Mouse (Mus musculus) embryonic facial prominence, embryonic 14.5 days (tissue): ENCODE data around the gene Cdt1. TPM values are rescaled to one million over a fixed set of nuclear protein-coding genes. Genes with fewer than 3 reads are reported as not detected.

Experiments
- ATAC-seq: fragments of 200-750 bp; cut with Nextera tagmentation; 2 replicates; pipeline ENCODE4 v1.8.0; 2017; ENCODE audit warnings: low read depth, moderate number of reproducible peaks, moderate TSS enrichment
- DNase-seq: peaks from one replicate; pipeline ENCODE4 v3.0.0-alpha.2; 2015; ENCODE audit warnings: low spot score
- H3K27ac ChIP-seq: fragments of 300-500 bp; sonication (generic); replicated peaks from 2 replicates; pipeline ENCODE4 v1.5.1; 2014; ENCODE audit warnings: low read depth, mild to moderate bottlenecking, low read length, moderate library complexity
- H3K27me3 ChIP-seq: fragments of 300-500 bp; sonication (generic); replicated peaks from 2 replicates; pipeline ENCODE4 v1.6.1; 2014; ENCODE audit warnings: low read length; ENCODE audit not compliant: control insufficient read depth, insufficient read depth
- H3K36me3 ChIP-seq: fragments of 300-500 bp; sonication (generic); 2 replicates; pipeline ENCODE4 v1.6.1; 2014; ENCODE audit warnings: low read length, mixed read lengths; ENCODE audit not compliant: control insufficient read depth, insufficient read depth
- H3K4me1 ChIP-seq: fragments of 300-500 bp; sonication (generic); 2 replicates; pipeline ENCODE4 v1.6.1; 2014; ENCODE audit warnings: antibody characterized with exemption, low read length; ENCODE audit not compliant: control insufficient read depth, insufficient read depth
- H3K4me2 ChIP-seq: fragments of 300-500 bp; sonication (generic); 2 replicates; pipeline ENCODE4 v1.6.1; 2014; ENCODE audit warnings: low read depth, mild to moderate bottlenecking, low read length, moderate library complexity, mixed read lengths
- H3K4me3 ChIP-seq: fragments of 300-500 bp; sonication (generic); 2 replicates; pipeline ENCODE4 v1.5.1; 2014; ENCODE audit warnings: low read depth, mild to moderate bottlenecking, low read length
- H3K9ac ChIP-seq: fragments of 300-500 bp; sonication (generic); 2 replicates; pipeline ENCODE4 v1.6.1; 2014; ENCODE audit warnings: low read depth, mild to moderate bottlenecking, low read length, moderate library complexity, mixed read lengths
- H3K9me3 ChIP-seq: fragments of 300-500 bp; sonication (generic); 2 replicates; pipeline ENCODE4 v1.6.1; 2016; ENCODE audit warnings: low read length; ENCODE audit not compliant: control insufficient read depth
- WGBS: fragments of 180-500 bp; shearing (Covaris S2); extraction: QIAGEN DNeasy Blood & Tissue Kit; methylation state at CpG from one replicate; pipeline ENCODE4 v1.1.7; 2014; 5-methylcytosine and 5-hydroxymethylcytosine counted together
- polyA plus RNA-seq: library from polyadenylated mRNA; unstranded; fragments of >200 nt; fragmentation: Nextera tagmentation; extraction: Ambion mirVana; gene quantifications from 2 replicates; pipeline ENCODE4 v1.2.1, GENCODE M21; 2014

Cdt1 gene
- 32.9 and 33.7 TPM in 2 replicates for polyA plus RNA-seq

- H3K4me3 ChIP-seq = peak within 1 kb of the TSS; percentile 92
- peak within 1 kb of the TSS; percentile 97 for H3K9ac ChIP-seq
- WGBS = under 1% methylated on average over 48 of the region's 62 CpGs
- H3K36me3 ChIP-seq = peaks cover 36% of the 10 kb centered on the region
- ATAC-seq (peak; percentile 96), DNase-seq (peak; percentile 98)
- no peaks in the 10 kb centered on the region for H3K27me3 ChIP-seq
- peak within 1 kb of the TSS; percentile 93 for H3K27ac ChIP-seq
- H3K4me1 ChIP-seq = peaks cover 16% of the 10 kb centered on the region
- H3K4me2 ChIP-seq = peak within 1 kb of the TSS; percentile 82
- H3K9me3 ChIP-seq = no peaks in the 10 kb centered on the region
Measured at GRCm38 (mm10) chr8:122567361-122568108, at the start of gene Cdt1. Gene Cdt1 (plus strand): TSS chr8:122568015.

- H3K27ac ChIP-seq = peak overlapping the region; percentile 10; the same call in 1 of the 2 replicates
- H3K4me2 ChIP-seq = no peak overlapping the region
- no peaks in the 10 kb centered on the region for H3K27me3 ChIP-seq
- WGBS = 75% methylated on average over 11 of the region's 11 CpGs
- no peaks in the 10 kb centered on the region for H3K9me3 ChIP-seq
- DNase-seq (no peak), ATAC-seq (no peak)
- no peak overlapping the region for H3K4me3 ChIP-seq
- H3K9ac ChIP-seq = no peak overlapping the region
- H3K36me3 ChIP-seq = no peaks in the 10 kb centered on the region
- H3K4me1 ChIP-seq = peaks cover 40% of the 10 kb centered on the region
Measured at GRCm38 (mm10) chr8:122520611-122521010, 47.2 kb upstream of the Cdt1 start.

GRCm38 (mm10) chr8:122522796-122523651, 44.8 kb upstream of the Cdt1 start:
- peak; percentile 38 for ATAC-seq
- Histone ChIP-seq H3K4me1 (peaks cover 36% of the 10 kb centered on the region), H3K27me3 (no peaks in the 10 kb centered on the region), H3K36me3 (no peaks in the 10 kb centered on the region), H3K9ac (peak overlapping the region; percentile 9; the same call in 1 of the 2 replicates), H3K4me2 (peak overlapping the region; percentile 25), H3K9me3 (no peaks in the 10 kb centered on the region), H3K27ac (peak overlapping the region; percentile 57), H3K4me3 (no peak overlapping the region)
- DNase-seq = peak; percentile 61
- WGBS = 56% methylated on average over 14 of the region's 14 CpGs

- Histone ChIP-seq H3K9ac (peak overlapping the region; percentile 9), H3K27ac (peak overlapping the region; percentile 57), H3K36me3 (no peaks in the 10 kb centered on the region), H3K27me3 (no peaks in the 10 kb centered on the region), H3K4me2 (peak overlapping the region; percentile 25), H3K4me3 (no peak overlapping the region), H3K9me3 (no peaks in the 10 kb centered on the region), H3K4me1 (peaks cover 30% of the 10 kb centered on the region)
- DNase-seq (peak; percentile 72), ATAC-seq (0 out of 2 replicates have a peak, but pooled peaks have one; percentile 38)
- WGBS = 16% methylated on average over 23 of the region's 23 CpGs
Measured at GRCm38 (mm10) chr8:122523652-122524360, 44.0 kb upstream of the Cdt1 start.

GRCm38 (mm10) chr8:122524506-122524905, 43.3 kb upstream of the Cdt1 start:
- no peak overlapping the region for H3K4me3 ChIP-seq
- no peak for DNase-seq
- H3K27ac ChIP-seq = peak overlapping the region; percentile 57
- WGBS = 80% methylated on average over 6 of the region's 6 CpGs
- H3K9ac ChIP-seq = no peak overlapping the region
- H3K9me3 ChIP-seq = no peaks in the 10 kb centered on the region
- H3K4me1 ChIP-seq = peaks cover 30% of the 10 kb centered on the region
- H3K36me3 ChIP-seq = no peaks in the 10 kb centered on the region
- H3K4me2 ChIP-seq = 0 out of 2 replicates have a peak overlapping the region, but pooled peaks have one; percentile 25
- no peak for ATAC-seq
- H3K27me3 ChIP-seq = no peaks in the 10 kb centered on the region

GRCm38 (mm10) chr8:122525004-122525403, 42.8 kb upstream of the Cdt1 start:
- H3K9me3 ChIP-seq = no peaks in the 10 kb centered on the region
- no peak overlapping the region for H3K4me3 ChIP-seq
- ATAC-seq (no peak), DNase-seq (no peak)
- WGBS = 69% methylated on average over 6 of the region's 6 CpGs
- no peaks in the 10 kb centered on the region for H3K27me3 ChIP-seq
- peaks cover 30% of the 10 kb centered on the region for H3K4me1 ChIP-seq
- H3K4me2 ChIP-seq = no peak overlapping the region
- no peaks in the 10 kb centered on the region for H3K36me3 ChIP-seq
- H3K27ac ChIP-seq = no peak overlapping the region
- no peak overlapping the region for H3K9ac ChIP-seq

- Histone ChIP-seq H3K4me3 (no peak overlapping the region), H3K36me3 (no peaks in the 10 kb centered on the region), H3K9ac (no peak overlapping the region), H3K27me3 (no peaks in the 10 kb centered on the region), H3K4me2 (no peak overlapping the region), H3K4me1 (peaks cover 30% of the 10 kb centered on the region), H3K27ac (0 out of 2 replicates have a peak overlapping the region, but pooled peaks have one; percentile 12), H3K9me3 (no peaks in the 10 kb centered on the region)
- WGBS = 54% methylated on average over 3 of the region's 3 CpGs
- DNase-seq (no peak), ATAC-seq (no peak)
Measured at GRCm38 (mm10) chr8:122526084-122526483, 41.7 kb upstream of the Cdt1 start.

GRCm38 (mm10) chr8:122526526-122527170, 41.2 kb upstream of the Cdt1 start:
- WGBS = 64% methylated on average over 7 of the region's 7 CpGs

More at GRCm38 (mm10) chr8:122526526-122527170, 41.2 kb upstream of the Cdt1 start:
- no peak overlapping the region for H3K4me2 ChIP-seq
- DNase-seq (no peak), ATAC-seq (no peak)
- peaks cover 30% of the 10 kb centered on the region for H3K4me1 ChIP-seq
- no peaks in the 10 kb centered on the region for H3K27me3 ChIP-seq
- no peaks in the 10 kb centered on the region for H3K9me3 ChIP-seq
- no peak overlapping the region for H3K9ac ChIP-seq
- peak overlapping the region; percentile 12; the same call in 1 of the 2 replicates for H3K27ac ChIP-seq
- no peak overlapping the region for H3K4me3 ChIP-seq
- no peaks in the 10 kb centered on the region for H3K36me3 ChIP-seq
